Mouse (Mus musculus) forelimb bud, embryonic 11.5 days (tissue): ENCODE data around the gene Fscn3.

Experiments
- DNase-seq: peaks from one replicate; pipeline ENCODE4 v3.0.0-alpha.2; 2012; ENCODE audit warnings: low read depth, low spot score

Fscn3 gene

GRCm38 (mm10) chr6:28425019-28425418, 2.6 kb upstream of the Fscn3 start:
- no peak for DNase-seq

DNA sequence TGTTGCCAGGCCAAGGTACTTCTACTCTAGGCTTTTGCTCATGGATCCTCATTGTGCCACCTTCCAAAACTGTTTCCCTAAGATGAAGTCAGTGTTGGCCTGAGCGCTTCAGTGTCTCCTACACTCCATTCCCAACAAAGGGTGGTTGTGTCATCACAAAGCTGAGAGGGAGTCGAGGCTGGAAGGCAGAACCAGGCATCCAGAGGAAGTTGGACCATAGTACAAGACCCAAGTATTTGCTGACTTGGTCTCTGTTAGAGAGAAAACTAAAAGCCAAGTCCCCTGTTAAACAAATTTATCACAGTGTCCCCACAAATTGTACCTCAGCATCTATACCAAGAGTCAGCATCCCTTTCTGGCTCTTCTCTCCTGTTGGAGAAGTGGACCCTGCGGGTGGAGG, 701 bp downstream of the Fscn3 start, which contains the start of gene Gcc1:
TSS of gene Gcc1 (minus strand) at position 101 of the 400 bp plus-strand sequence.
- DNase-seq, result no peak

DNA sequence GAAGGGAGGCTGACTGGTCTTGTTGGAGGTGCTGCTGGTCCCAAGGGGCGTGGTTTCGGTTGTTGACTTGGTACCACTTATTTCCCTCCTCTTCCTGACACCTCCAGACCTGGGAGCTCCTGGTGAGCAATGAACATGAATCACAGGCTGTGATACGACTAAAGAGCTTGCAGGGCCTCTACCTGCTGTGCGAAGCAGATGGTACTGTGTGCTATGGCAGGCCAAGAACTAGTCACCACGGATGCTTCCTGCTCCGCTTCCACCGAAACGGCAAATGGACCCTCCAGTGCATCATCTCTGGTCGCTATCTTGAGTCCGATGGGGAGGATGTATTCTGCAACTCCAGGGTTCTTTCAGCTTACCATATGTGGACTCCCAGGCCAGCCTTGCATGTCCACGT, 2.3 kb downstream of the Fscn3 start:
- DNase-seq, result no peak

GRCm38 (mm10) chr6:28430795-28431537, 3.4 kb downstream of the Fscn3 start:
- DNase-seq, result no peak

DNA sequence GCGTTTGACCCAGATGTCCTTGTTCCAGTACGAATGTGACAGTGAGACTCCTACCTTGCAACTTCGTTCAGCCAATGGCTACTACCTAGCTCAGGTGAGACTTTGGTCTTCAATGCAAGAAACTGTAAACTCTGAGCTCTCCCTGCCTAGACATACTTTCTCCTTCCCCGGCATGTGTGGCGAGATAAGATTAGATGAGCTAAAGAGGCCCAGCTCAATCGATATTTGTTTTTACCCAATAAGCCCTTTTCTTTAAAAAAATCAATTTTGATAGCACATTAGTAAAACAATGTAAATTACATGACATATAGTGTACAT, 3.9 kb downstream of the Fscn3 start:
- DNase-seq, result no peak

GRCm38 (mm10) chr6:28447937-28448336, 20.3 kb downstream of the Fscn3 start:
- DNase-seq, result no peak

- DNase-seq, result no peak
Measured at GRCm38 (mm10) chr6:28449253-28449652, 21.7 kb downstream of the Fscn3 start, which contains the start of gene Pax4. Gene Pax4 (minus strand): TSS chr6:28449353.

DNA sequence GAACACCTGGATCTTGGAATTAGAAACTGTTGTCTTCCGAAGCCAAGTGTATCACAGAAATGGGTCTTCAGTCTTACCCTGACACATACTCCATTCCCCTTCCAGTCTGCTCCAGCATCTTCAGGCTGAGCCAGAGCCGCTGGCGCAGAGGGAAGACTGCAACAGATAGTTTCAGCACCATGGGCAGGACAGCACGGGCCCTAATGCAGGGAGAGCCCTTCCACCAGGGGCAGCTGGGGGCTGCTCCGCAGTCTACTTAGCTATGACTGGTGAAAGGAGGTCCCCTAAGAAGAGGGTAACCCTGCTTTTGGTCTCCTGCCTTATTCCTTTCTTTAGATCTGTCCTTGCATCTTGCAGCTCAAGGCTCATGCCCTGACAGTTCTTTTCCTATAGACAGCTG, 22.9 kb downstream of the Fscn3 start:
- DNase-seq, result peak; percentile 21

DNA sequence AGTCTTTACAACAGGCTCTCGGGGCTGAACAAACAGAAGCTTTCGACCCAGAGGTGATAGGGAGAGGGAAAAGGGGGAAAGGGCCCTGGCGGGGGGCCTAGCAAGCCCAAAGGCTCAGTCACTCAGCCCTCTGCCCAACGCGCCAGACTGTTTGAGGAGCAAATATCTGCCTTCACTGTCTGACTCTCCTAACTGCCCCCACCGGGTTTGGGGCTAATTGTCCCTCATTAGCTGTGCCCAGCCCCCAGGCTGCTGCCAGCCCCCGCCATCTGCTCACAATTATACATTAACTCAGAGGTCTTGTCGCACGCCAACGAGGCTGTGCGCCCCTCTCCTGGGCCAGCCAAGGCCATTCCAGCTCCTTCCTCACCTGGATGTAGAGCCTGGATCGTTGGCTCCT, 23.4 kb downstream of the Fscn3 start:
- DNase-seq, result peak; percentile 9

GRCm38 (mm10) chr6:28459221-28459668, 31.7 kb downstream of the Fscn3 start:
- DNase-seq, result no peak

DNA sequence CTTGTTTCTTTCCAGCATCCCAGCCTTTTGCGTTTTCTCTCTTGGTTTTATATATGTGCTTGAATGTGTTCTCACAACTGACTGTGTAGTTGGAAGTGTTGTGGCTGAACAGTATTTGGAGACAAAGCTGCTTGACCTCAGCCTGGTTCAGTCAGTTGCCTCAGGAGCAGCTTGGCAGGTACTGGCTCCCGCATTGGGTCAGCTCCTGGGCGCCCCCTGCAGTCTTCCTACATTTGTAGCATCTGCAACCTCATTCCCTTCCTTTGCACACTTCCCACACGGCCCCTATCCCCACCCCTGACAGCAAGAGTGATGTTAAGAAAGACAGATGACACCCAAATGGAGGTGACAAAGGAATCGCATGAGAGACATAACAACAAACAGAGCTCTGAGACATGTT, 32.9 kb downstream of the Fscn3 start:
- DNase-seq, result no peak

GRCm38 (mm10) chr6:28464630-28465029, 37.0 kb downstream of the Fscn3 start:
- DNase-seq, result no peak

- no peak for DNase-seq
Measured at GRCm38 (mm10) chr6:28470017-28470602, 42.5 kb downstream of the Fscn3 start.

- DNase-seq, result no peak
Measured at GRCm38 (mm10) chr6:28470621-28471020, 43.0 kb downstream of the Fscn3 start.

GRCm38 (mm10) chr6:28471284-28472035, 43.9 kb downstream of the Fscn3 start:
- DNase-seq, result no peak

DNA sequence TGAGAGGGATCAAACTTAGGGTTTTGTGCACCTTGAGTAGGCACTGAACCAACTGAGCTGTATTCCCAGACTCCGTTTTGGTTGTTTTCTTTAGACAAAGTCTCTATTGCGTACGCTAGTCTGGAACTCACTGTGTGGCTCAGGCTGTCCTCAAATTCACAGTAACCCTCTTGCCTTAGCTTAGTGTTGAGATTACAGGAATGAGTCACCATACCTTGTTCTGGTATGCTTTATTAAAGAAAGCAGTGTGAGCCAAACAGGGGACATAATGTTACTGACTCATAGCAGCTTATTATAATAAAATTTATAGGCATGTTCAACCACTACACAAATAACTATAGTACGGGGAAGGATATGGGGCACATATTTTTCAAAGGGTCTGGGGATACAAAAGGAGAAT, 46.6 kb downstream of the Fscn3 start:
- no peak for DNase-seq

DNA sequence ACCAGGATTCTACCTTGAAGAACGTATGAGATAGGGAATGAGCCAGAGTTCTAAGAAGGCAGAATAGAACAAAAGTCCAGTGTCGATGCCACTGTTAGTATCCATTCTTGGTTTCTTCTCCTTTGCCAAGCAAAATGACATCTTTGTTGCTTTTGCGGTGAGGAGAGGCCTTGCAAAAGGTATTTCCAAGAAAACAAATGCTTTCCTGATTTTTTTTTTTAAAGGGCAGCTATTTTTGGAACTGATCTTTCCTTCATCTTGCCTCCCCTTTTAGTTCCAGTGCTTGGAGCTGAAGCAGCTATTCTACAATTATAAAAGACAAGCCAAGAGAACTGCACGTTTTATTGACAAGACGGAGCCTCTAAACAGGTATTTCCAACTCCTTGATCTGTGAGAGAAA, 47.2 kb downstream of the Fscn3 start, which contains the start of gene Snd1:
TSS of gene Snd1 (plus strand) at position 301 of the 400 bp plus-strand sequence.
- DNase-seq, result no peak

DNA sequence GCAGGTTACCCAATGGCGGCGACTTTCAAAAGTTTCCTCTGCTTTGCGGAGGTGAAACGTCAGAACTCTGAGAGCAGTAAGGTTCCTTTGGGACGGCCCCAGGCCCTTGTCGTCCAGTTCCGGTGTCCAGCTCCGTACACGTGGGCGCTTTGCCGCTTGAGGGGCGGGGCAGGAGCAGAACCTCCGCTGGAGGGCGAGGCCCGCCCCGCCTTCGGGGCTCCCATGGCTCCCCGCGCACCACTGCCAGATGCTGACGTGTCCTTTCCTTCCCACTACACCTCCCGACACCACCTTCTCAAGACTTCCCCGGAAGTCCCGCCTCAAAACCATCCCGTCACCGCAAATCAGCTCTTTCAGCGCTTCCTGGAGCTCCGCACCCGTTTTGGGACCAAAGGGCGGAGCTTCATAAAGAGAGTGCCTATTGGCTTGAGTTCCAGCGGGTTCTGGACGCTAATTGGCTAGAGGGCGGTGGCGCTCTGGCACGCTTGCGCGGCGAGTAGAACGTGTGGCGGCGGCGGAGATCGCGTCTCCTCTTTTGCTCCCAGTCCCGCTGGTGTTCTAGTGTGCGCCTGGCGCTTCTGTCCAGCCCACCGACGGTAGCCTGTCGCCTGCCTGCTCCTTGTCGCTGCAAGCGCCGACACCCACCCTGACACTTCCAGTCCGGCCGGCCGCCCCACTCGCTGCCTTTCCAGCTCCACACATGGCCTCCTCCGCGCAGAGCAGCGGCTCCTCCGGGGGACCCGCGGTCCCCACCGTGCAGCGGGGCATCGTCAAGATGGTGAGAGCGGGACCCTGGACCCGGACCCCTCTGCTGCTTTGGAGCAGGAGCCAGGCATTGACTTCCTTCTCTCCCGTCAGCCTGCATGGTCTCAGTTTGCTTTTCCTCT, 52.5 kb downstream of the Fscn3 start:
- DNase-seq, result peak; percentile 100

DNA sequence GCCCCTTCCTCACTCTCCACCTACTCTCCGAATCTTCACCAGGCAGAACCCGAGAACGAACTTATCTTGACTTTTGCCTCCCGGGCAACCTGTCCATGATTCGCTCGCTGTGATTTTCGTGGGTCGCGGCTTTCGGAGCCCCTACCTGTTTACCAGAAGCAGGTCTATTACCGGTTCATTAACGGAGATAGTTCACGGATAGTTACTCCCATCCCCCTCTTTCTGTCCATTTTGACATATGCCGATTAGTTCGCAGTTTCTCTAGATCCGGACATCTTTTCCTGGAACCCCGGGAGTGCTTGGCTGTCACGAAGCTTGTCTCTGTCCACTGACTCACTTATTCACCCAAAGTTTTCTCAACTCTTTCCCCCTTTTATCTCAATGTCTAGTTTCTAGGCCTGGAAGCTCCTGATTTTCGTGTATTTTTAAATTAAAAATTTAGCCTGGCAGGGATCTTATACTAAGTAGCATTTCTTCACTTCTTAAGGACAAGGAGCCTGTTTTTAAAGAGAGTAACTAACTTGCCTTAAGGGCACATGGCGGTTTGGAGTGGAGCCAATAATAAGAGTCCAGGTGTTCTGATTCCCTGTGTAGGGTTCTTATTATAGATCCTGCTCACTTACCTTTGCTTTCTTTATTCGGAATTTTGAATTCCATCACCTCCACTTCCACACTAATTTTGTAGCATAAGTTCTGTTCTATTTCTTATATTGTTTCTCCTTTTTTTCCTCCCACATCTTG, 53.3 kb downstream of the Fscn3 start:
- DNase-seq, result no peak

DNA sequence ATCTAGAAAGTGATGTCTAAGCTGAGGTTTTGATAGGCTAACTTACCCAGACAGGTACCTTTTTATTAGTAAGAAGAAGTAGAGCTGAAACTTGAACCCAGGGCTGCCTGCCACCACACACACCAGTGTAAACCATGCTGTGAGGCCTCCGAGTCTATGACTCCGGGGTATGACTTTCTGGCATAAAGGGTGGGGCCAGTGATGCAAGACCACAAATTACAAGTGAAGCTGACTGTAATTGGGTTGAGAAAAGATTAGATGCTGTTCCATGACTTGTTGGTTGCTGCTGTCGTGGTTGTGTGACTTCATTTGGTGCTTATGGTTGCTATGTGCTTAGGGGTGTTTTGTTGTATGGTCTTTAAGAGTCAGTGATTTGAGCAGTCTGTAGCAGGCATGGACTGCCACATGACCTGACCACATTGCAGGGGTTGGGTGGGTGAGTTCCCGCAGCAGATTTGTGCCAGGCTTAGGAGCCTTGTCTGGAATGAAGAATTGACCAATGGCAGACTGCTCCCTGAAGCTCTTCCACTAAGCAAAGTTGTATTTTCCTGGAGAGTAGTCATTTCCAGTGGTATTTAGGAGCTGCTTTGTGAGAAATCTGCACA, 55.2 kb downstream of the Fscn3 start:
- no peak for DNase-seq
